Mouse (Mus musculus) gastrocnemius, adult 2 months (tissue): Measurements from ENCODE around the gene Rpl36. TPM values are rescaled to one million over a fixed set of nuclear protein-coding genes. Genes with fewer than 3 reads are reported as not detected.
A peak's percentile ranks its signal among the peaks of the same experiment; 100 is the strongest.
"Not testable (repeated sequence)": the region's sequence is repeated elsewhere in the genome, so short reads cannot be mapped to it uniquely, and the experiment has no call there.

ENCODE experiments used
- DNase-seq: peaks from one replicate; pipeline ENCODE4 v3.0.0; 2022
- H3K27ac ChIP-seq: fragments of 200-600 bp; 2 replicates; pipeline ENCODE4 v1.8.1; 2022; ENCODE audit warnings: mild to moderate bottlenecking
- H3K4me3 ChIP-seq: fragments of 200-600 bp; 2 replicates; pipeline ENCODE4 v1.8.1; 2022; ENCODE audit warnings: mild to moderate bottlenecking, moderate library complexity
- CTCF ChIP-seq: fragments of 200-600 bp; IDR thresholded peaks from 2 replicates; pipeline ENCODE4 v1.8.1; 2022; ENCODE audit warnings: antibody characterized with exemption, mild to moderate bottlenecking, moderate library complexity
- intact Hi-C: fragments of 180-260 bp; cut with DNase I; formaldehyde crosslinking; loops from one replicate; pipeline ENCODE4 v1.15.1; 2025
- total RNA-seq, 2 experiments: library from RNA; stranded (reverse); gene quantifications; 2 replicates each; pipeline ENCODE4 v1.2.3; 2021

Rpl36 gene
- total RNA-seq, 2 experiments from 2014 or later, result 589 to 687 TPM

- DNase-seq, result no peak
- Histone ChIP-seq H3K4me3 (peak within 1 kb of the TSS; percentile 90), H3K27ac (peak within 1 kb of the TSS; percentile 91)
- no peak for TF ChIP-seq CTCF
- intact Hi-C loops, result loop anchor here (5.0 kb wide), 1 partner anchor 45 kb away; the partner anchor contains the start of gene Ranbp3
Measured at GRCm38 (mm10) chr17:56627530-56628277, 14.5 kb downstream of the Rpl36 start, which contains the start of gene Catsperd. Gene Catsperd (plus strand): TSS chr17:56628143.

- DNase-seq, H3K4me3 ChIP-seq, H3K27ac ChIP-seq: not testable (repeated sequence)
- intact Hi-C loops, result loop anchor here (5.0 kb wide), 1 partner anchor 42 kb away; the partner anchor contains the start of gene Ranbp3
Measured at GRCm38 (mm10) chr17:56629800-56630781, 16.9 kb downstream of the Rpl36 start.

- DNase-seq, result no peak
- H3K4me3 ChIP-seq, result no peak overlapping the region
- intact Hi-C loops, result no loop called here
- TF ChIP-seq CTCF, result no peak
- no peak overlapping the region for H3K27ac ChIP-seq
Measured at GRCm38 (mm10) chr17:56631807-56632206, 18.6 kb downstream of the Rpl36 start.

- TF ChIP-seq CTCF, result no peak
- no peak overlapping the region for H3K27ac ChIP-seq
- no peak for DNase-seq
- intact Hi-C loops, result no loop called here
- H3K4me3 ChIP-seq, result no peak overlapping the region
Measured at GRCm38 (mm10) chr17:56634023-56634422, 20.8 kb downstream of the Rpl36 start.

- intact Hi-C loops, result no loop called here
- TF ChIP-seq CTCF, result no peak
- Histone ChIP-seq H3K4me3 (no peak overlapping the region), H3K27ac (no peak overlapping the region)
- DNase-seq, result no peak
Measured at GRCm38 (mm10) chr17:56643237-56643636, 30.0 kb downstream of the Rpl36 start.

- TF ChIP-seq CTCF, result no peak
- no peak overlapping the region for H3K27ac ChIP-seq
- intact Hi-C loops, result no loop called here
- DNase-seq, result no peak
- H3K4me3 ChIP-seq, result no peak overlapping the region
Measured at GRCm38 (mm10) chr17:56647546-56647945, 34.3 kb downstream of the Rpl36 start.

- Histone ChIP-seq H3K4me3 (no peak overlapping the region), H3K27ac (no peak overlapping the region)
- intact Hi-C loops, result no loop called here
- DNase-seq, result no peak
- TF ChIP-seq CTCF, result no peak
Measured at GRCm38 (mm10) chr17:56651801-56652200, 38.6 kb downstream of the Rpl36 start.

GRCm38 (mm10) chr17:56654771-56655170, 41.6 kb downstream of the Rpl36 start:
- intact Hi-C loops, result no loop called here
- DNase-seq, result no peak
- no peak overlapping the region for H3K4me3 ChIP-seq
- no peak overlapping the region for H3K27ac ChIP-seq
- no peak for TF ChIP-seq CTCF

GRCm38 (mm10) chr17:56655311-56655710, 42.1 kb downstream of the Rpl36 start:
- intact Hi-C loops, result no loop called here
- no peak overlapping the region for H3K4me3 ChIP-seq
- H3K27ac ChIP-seq, result no peak overlapping the region
- no peak for TF ChIP-seq CTCF
- no peak for DNase-seq

- Histone ChIP-seq H3K27ac (no peak overlapping the region), H3K4me3 (no peak overlapping the region)
- no peak for DNase-seq
- intact Hi-C loops, result no loop called here
- TF ChIP-seq CTCF, result no peak
Measured at GRCm38 (mm10) chr17:56656171-56656570, 43.0 kb downstream of the Rpl36 start.

- no peak for TF ChIP-seq CTCF
- intact Hi-C loops, result loop anchor here (10.0 kb wide), 1 partner anchor 109 kb away; the partner anchor contains the start of gene Gm20219
- H3K27ac ChIP-seq, result no peak overlapping the region
- H3K4me3 ChIP-seq, result no peak overlapping the region
- DNase-seq, result no peak
Measured at GRCm38 (mm10) chr17:56663659-56664058, 50.4 kb downstream of the Rpl36 start.

Other genes starting within 250 kb of the Rpl36 start
- 10 to 100 TPM; 29.6 to 43.1 TPM for gene Ptprs, start 136.9 kb upstream of the Rpl36 start, total RNA-seq
- not detected for gene Znrf4, start 101.0 kb upstream of the Rpl36 start, total RNA-seq
- 1 to 10 TPM in 1 of 2 experiments, under 1 TPM in 1; 0.89 to 1.1 TPM for gene Gm20219, start 59.0 kb upstream of the Rpl36 start, total RNA-seq
- 10 to 100 TPM; 38.5 to 41.1 TPM for gene Safb2, start 28.8 kb upstream of the Rpl36 start, total RNA-seq
- gene Safb, start 28.6 kb upstream of the Rpl36 start, total RNA-seq, result 10 to 100 TPM; 43.0 to 46.7 TPM
- gene 2410015M20Rik, start 3.6 kb upstream of the Rpl36 start, total RNA-seq, result 100 to 1,000 TPM; 107 to 167 TPM
- gene Lonp1, start 13.5 kb downstream of the Rpl36 start, total RNA-seq, result 10 to 100 TPM; 60.4 to 71.8 TPM
- gene Catsperd, start 14.7 kb downstream of the Rpl36 start, total RNA-seq, result under 1 TPM in 1 of 2 experiments, not detected in 1; 0.11 TPM
- 10 to 100 TPM; 39.2 to 41.3 TPM for gene Ranbp3, start 59.9 kb downstream of the Rpl36 start, total RNA-seq
- 100 to 1,000 TPM; 390 to 523 TPM for gene Ndufa11, start 104.4 kb downstream of the Rpl36 start, total RNA-seq
- 1 to 10 TPM; 1.7 to 2.6 TPM for gene Vmac, start 104.6 kb downstream of the Rpl36 start, total RNA-seq
- 1 to 10 TPM; 3.1 to 3.7 TPM for gene Nrtn, start 144.1 kb downstream of the Rpl36 start, total RNA-seq
- 10 to 100 TPM; 16.3 to 17.6 TPM for gene Dus3l, start 151.3 kb downstream of the Rpl36 start, total RNA-seq
- gene Prr22, start 156.8 kb downstream of the Rpl36 start, total RNA-seq, result under 1 TPM; 0.14 to 0.36 TPM
- 1 to 10 TPM; 2.0 to 2.8 TPM for gene Rfx2, start 217.6 kb downstream of the Rpl36 start, total RNA-seq